Mouse (Mus musculus) myocyte (in vitro differentiated cells): Measurements from ENCODE around the gene 1700013H16Rik.
"Not testable (repeated sequence)": the region's sequence is repeated elsewhere in the genome, so short reads cannot be mapped to it uniquely, and the experiment has no call there.

Source experiments
- CEBPB ChIP-seq: IDR thresholded peaks from 2 replicates; pipeline ENCODE4 v1.6.1; 2011; ENCODE audit warnings: mild to moderate bottlenecking, moderate library complexity; ENCODE audit not compliant: poor library complexity, insufficient read depth, severe bottlenecking
- E2F4 ChIP-seq: IDR thresholded peaks from one replicate; pipeline ENCODE4 v1.6.1; 2011; ENCODE audit warnings: mild to moderate bottlenecking, control low read depth, moderate library complexity; ENCODE audit not compliant: insufficient read depth
- MAX ChIP-seq: IDR thresholded peaks from one replicate; pipeline ENCODE4 v1.6.1; 2011; ENCODE audit warnings: low read depth, mild to moderate bottlenecking, control low read depth
- MYOD1 ChIP-seq, 3 experiments: IDR thresholded peaks; one replicate each; pipeline ENCODE4 v1.6.1; 2011; ENCODE audit warnings: control low read depth in 2 of 3, low read depth in 2 of 3, mild to moderate bottlenecking in 2 of 3, moderate library complexity in 1 of 3; ENCODE audit not compliant: insufficient read length in 2 of 3, control insufficient read depth in 1 of 3
- MYOG ChIP-seq, 3 experiments: IDR thresholded peaks; one replicate each; pipeline ENCODE4 v1.6.1; 2011; ENCODE audit warnings: control low read depth in 2 of 3, low read depth in 2 of 3, mild to moderate bottlenecking in 2 of 3; ENCODE audit not compliant: insufficient read length in 2 of 3, control insufficient read depth in 1 of 3, insufficient read depth in 1 of 3
- POLR2A ChIP-seq: IDR thresholded peaks from one replicate; pipeline ENCODE4 v1.6.1; 2011; ENCODE audit warnings: low read depth, mild to moderate bottlenecking, control low read depth, moderate library complexity; ENCODE audit not compliant: insufficient read length
- POLR2AphosphoS2 ChIP-seq: IDR thresholded peaks from one replicate; pipeline ENCODE4 v1.6.1; 2011; ENCODE audit warnings: low read depth, control low read depth; ENCODE audit not compliant: insufficient read length
- SRF ChIP-seq: IDR thresholded peaks from one replicate; pipeline ENCODE4 v1.6.1; 2011; ENCODE audit warnings: low read depth; ENCODE audit not compliant: control insufficient read depth, insufficient read length
- TCF12 ChIP-seq: IDR thresholded peaks from one replicate; pipeline ENCODE4 v1.6.1; 2011; ENCODE audit warnings: mild to moderate bottlenecking, control low read depth; ENCODE audit not compliant: poor library complexity, insufficient read depth, severe bottlenecking
- USF1 ChIP-seq: IDR thresholded peaks from one replicate; pipeline ENCODE4 v1.6.1; 2011; ENCODE audit warnings: low read depth, mild to moderate bottlenecking, control low read depth, moderate library complexity

DNA sequence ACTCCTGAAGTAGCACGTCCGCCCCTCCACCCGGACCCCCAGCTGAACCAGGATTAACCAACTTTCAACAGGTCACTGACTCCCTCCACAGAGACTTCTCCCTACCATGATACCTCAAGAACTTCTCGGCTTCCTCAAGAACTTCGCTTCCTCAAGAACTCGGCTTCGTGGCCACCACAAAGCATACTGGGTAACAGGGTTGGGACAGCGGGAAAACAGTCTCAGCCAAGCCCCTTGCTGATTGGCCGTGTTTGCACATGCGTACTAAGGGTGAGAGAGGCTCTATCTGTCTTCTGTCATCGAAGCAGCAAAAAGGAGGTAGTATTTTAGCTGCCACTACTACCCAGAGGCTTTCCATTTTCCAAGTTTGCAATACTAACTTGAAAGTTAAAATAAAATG is 39.9 kb upstream of the 1700013H16Rik start, which contains the start of gene Xlr:
- TF ChIP-seq POLR2A; MAX; MYOG (IDR thresholded peaks at IDR 0.05; ENCODE audit: control insufficient read depth in 1 of 3, insufficient read depth in 1 of 3, insufficient read length in 2 of 3, low read depth in 2 of 3); TCF12; MYOD1 (IDR thresholded peaks at IDR 0.05; ENCODE audit: control insufficient read depth in 1 of 3, insufficient read length in 2 of 3, low read depth in 2 of 3); USF1; CEBPB; SRF; POLR2AphosphoS2: not testable (repeated sequence)
- TF ChIP-seq E2F4: peak; percentile 71
